Mouse (Mus musculus): ENCODE measurements around the gene Tob1.

DNA sequence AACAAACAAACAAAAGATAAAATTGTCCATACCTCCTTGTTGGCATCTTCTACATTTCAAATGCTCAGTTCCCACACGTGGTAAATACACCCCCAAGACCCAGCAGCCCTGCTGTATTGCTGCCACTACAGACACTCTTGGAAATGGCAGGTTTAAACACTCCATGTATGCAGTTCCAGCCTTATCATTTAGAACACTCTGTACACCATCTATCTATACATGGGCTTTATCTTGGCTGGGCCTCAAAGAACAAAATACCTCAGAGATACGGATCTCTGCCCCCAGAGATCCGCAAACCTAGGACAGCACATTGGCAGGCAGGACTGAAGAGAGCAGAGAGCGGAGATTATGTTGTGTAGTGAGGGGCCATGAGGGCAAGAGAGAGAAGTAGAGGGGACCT is 31.1 kb upstream of the Tob1 start:
- no peak for TF ChIP-seq CTCF (IDR thresholded peaks at IDR 0.05; ENCODE audit: borderline replicate concordance, control insufficient read depth, extremely low read depth, insufficient read depth, low read length, poor library complexity)
- TF ChIP-seq POLR2A (IDR thresholded peaks at IDR 0.05; ENCODE audit: control insufficient read depth, extremely low read depth, insufficient read depth, low read length, poor library complexity) = no peak
